Comparison of ENCODE assay signal across 8 mouse cellular contexts in genomic region chr17:34032174-34032632, GRCm38 (mm10). TPM values are rescaled to one million over a fixed set of nuclear protein-coding genes. Genes with fewer than 3 reads are reported as not detected.
DNase-seq lines count a peak whose midpoint lies in the region; ATAC-seq and TF ChIP-seq lines count a peak whose summit lies in the region.

No protein-coding gene starts in this region.

- H3K4me3 ChIP-seq in ES-E14 (ENCODE audit: insufficient read depth in 1 of 2, low read depth in 1 of 2, low read length in 2 of 2, poor library complexity in 1 of 2, severe bottlenecking in 1 of 2): peak overlapping the region; percentile 72 to 97
- H3K4me3 ChIP-seq in embryonic fibroblast, embryonic 13.5 days (ENCODE audit: insufficient read depth, low read length): peak overlapping the region; percentile 60
- H3K4me3 ChIP-seq in intestine, embryonic 14.5 days (ENCODE audit: low read depth, low read length): peak overlapping the region; percentile 96
- peak overlapping the region; percentile 76 for H3K4me3 ChIP-seq in lung, adult 2 months (replicated peaks; ENCODE audit: extremely low read depth, low read depth, low read length)
- H3K4me3 ChIP-seq in olfactory bulb, adult 2 months (ENCODE audit: insufficient read depth, low read depth, low read length): peak overlapping the region; percentile 59

- peak; percentile 77 for DNase-seq in cerebellum, adult 9-10 months
- no peak for DNase-seq in cerebellum, adult 8-10 months
- no peak for DNase-seq in ES-E14 (ENCODE audit: low read depth, low spot score)
- peak; percentile 69 for DNase-seq in intestine, embryonic 14.5 days (ENCODE audit: low spot score)
- DNase-seq in lung, adult 2 months: peak; percentile 72
- DNase-seq in cerebellum, postnatal 4 days (ENCODE audit: low spot score in 2 of 2): no peak

- no peak for TF ChIP-seq CTCF in embryonic fibroblast, embryonic 13.5 days (IDR thresholded peaks at IDR 0.05; ENCODE audit: borderline replicate concordance, insufficient read depth, low read length)
- TF ChIP-seq CTCF in lung, adult 2 months (IDR thresholded peaks at IDR 0.05; ENCODE audit: insufficient read depth, low read length): no peak
- no peak for TF ChIP-seq CTCF in olfactory bulb, adult 2 months (IDR thresholded peaks at IDR 0.05; ENCODE audit: insufficient read depth, low read depth, low read length)

- peak; percentile 11; the same call in 1 of the 2 replicates for ATAC-seq in intestine, embryonic 14.5 days (replicated peaks; ENCODE audit: low FRiP score, low TSS enrichment, low read depth)

- H3K27ac ChIP-seq in ES-E14 (ENCODE audit: insufficient read depth, low read depth, low read length, poor library complexity, severe bottlenecking): peak overlapping the region; percentile 70
- H3K27ac ChIP-seq in embryonic fibroblast, embryonic 13.5 days (ENCODE audit: insufficient read depth, low read length): peak overlapping the region; percentile 63; the same call in 1 of the 2 replicates
- H3K27ac ChIP-seq in intestine, embryonic 14.5 days (ENCODE audit: low read depth): peak overlapping the region; percentile 93
- peak overlapping the region; percentile 36; the same call in 1 of the 2 replicates for H3K27ac ChIP-seq in olfactory bulb, adult 2 months (ENCODE audit: insufficient read depth, low read depth, low read length)

- peak overlapping the region; percentile 84 for H3K9ac ChIP-seq in ES-E14 (ENCODE audit: insufficient read depth, low read depth, low read length, poor library complexity, severe bottlenecking)
- peak overlapping the region; percentile 93 for H3K9ac ChIP-seq in intestine, embryonic 14.5 days (ENCODE audit: low read length)

- H3K4me2 ChIP-seq in intestine, embryonic 14.5 days (ENCODE audit: low read length): peak overlapping the region; percentile 64

- H3K4me1 ChIP-seq in ES-E14 (ENCODE audit: control insufficient read depth in 2 of 2, insufficient read depth in 2 of 2, low read length in 2 of 2, poor library complexity in 1 of 2): peaks cover 5 to 13% of the 10 kb centered on the region in 2 experiments; a peak in 3 of 4 replicates
- peaks cover 18% of the 10 kb centered on the region for H3K4me1 ChIP-seq in embryonic fibroblast, embryonic 13.5 days (ENCODE audit: control insufficient read depth, insufficient read depth, low read length)
- peaks cover 36% of the 10 kb centered on the region for H3K4me1 ChIP-seq in intestine, embryonic 14.5 days (replicated peaks; ENCODE audit: control insufficient read depth, insufficient read depth, low read length)
- H3K4me1 ChIP-seq in lung, adult 2 months (ENCODE audit: control insufficient read depth, insufficient read depth, low read length): peaks cover 13% of the 10 kb centered on the region
- peaks cover 47% of the 10 kb centered on the region for H3K4me1 ChIP-seq in olfactory bulb, adult 2 months (ENCODE audit: control insufficient read depth, insufficient read depth, low read length)

- no peaks in the 10 kb centered on the region for H3K9me3 ChIP-seq in ES-E14 (ENCODE audit: control insufficient read depth, insufficient read depth, low read depth, low read length)
- H3K9me3 ChIP-seq in intestine, embryonic 14.5 days (ENCODE audit: control insufficient read depth, low read length): no peaks in the 10 kb centered on the region

- peaks cover 50% of the 10 kb centered on the region for H3K36me3 ChIP-seq in ES-E14 (ENCODE audit: control insufficient read depth, insufficient read depth, low read length, poor library complexity, severe bottlenecking)
- peaks cover 57% of the 10 kb centered on the region for H3K36me3 ChIP-seq in intestine, embryonic 14.5 days (ENCODE audit: control insufficient read depth, insufficient read depth, low read length)

- in situ Hi-C loops in ES-E14 (cut with MboI; ENCODE audit: low sequenced_read_pairs in 2 of 2, unreplicated experiment in 2 of 2): no loop called here

- WGBS in intestine, embryonic 14.5 days: under 1% methylated on average over 43 of the region's 48 CpGs
- WGBS in lung, adult 2 months: 1% methylated on average over 45 of the region's 48 CpGs
- under 1% methylated on average over 43 of the region's 48 CpGs for WGBS in olfactory bulb, adult 2 months

- no peaks in the 10 kb centered on the region for H3K27me3 ChIP-seq in intestine, embryonic 14.5 days (replicated peaks; ENCODE audit: control insufficient read depth, insufficient read depth, low read length)

- peak; percentile 70 for TF ChIP-seq POLR2A in embryonic fibroblast, embryonic 13.5 days (IDR thresholded peaks at IDR 0.05; ENCODE audit: low read depth, low read length)
- 0 out of 2 replicates have a peak, but pooled peaks have one; percentile 36 for TF ChIP-seq POLR2A in lung, adult 2 months (IDR thresholded peaks at IDR 0.05; ENCODE audit: borderline replicate concordance, extremely low read depth, low read depth, low read length)
- no peak for TF ChIP-seq POLR2A in olfactory bulb, adult 2 months (IDR thresholded peaks at IDR 0.05; ENCODE audit: insufficient read depth, low read depth, low read length)

TF ChIP-seq in ES-E14, 5 proteins besides CTCF, POLR2A, EP300 and RAD21:
- no peak for TF ChIP-seq CHD2 (IDR thresholded peaks at IDR 0.05; ENCODE audit: low read depth, low read length)
- no peak for TF ChIP-seq ZNF384 (IDR thresholded peaks at IDR 0.05; ENCODE audit: low read depth, low read length)
- no peak for TF ChIP-seq MAFK (IDR thresholded peaks at IDR 0.05; ENCODE audit: insufficient read depth, low read depth, low read length)
- no peak for TF ChIP-seq ZC3H11A (IDR thresholded peaks at IDR 0.05; ENCODE audit: borderline replicate concordance, low read depth, low read length)
- TF ChIP-seq HCFC1 (IDR thresholded peaks at IDR 0.05; ENCODE audit: borderline replicate concordance, insufficient read depth, low read length): no peak

RNA-seq across cellular contexts. Expression of gene Rxrb, which starts 0.6 kb away (rescaled TPM):
- 52.4 and 79.2 TPM in 2 replicates for total RNA-seq in ES-E14 (2012; rRNA removed)
- 24.8 and 26.1 TPM in 2 replicates for polyA plus RNA-seq in embryonic fibroblast, embryonic 13.5 days (2011; ENCODE audit: insufficient read length, low read depth, missing spikeins)
- polyA plus RNA-seq in intestine, embryonic 14.5 days (2014; fragmentation: Nextera tagmentation; extraction: Ambion mirVana): 21.5 and 28.5 TPM in 2 replicates
- 63.2 and 79.8 TPM in 2 replicates for polyA plus RNA-seq in lung, adult 2 months (2012; rRNA removed)
- not detected in 2 replicates for polyA plus RNA-seq in olfactory bulb, adult 2 months (2012; ENCODE audit: insufficient read depth, insufficient read length, low replicate concordance, missing spikeins)

RNA-seq across cellular contexts. Expression of gene Slc39a7, which starts 0.7 kb away (rescaled TPM):
- 253 and 394 TPM in 2 replicates for total RNA-seq in ES-E14 (2012; rRNA removed)
- 181 and 191 TPM in 2 replicates for polyA plus RNA-seq in embryonic fibroblast, embryonic 13.5 days (2011; ENCODE audit: insufficient read length, low read depth, missing spikeins)
- polyA plus RNA-seq in intestine, embryonic 14.5 days (2014; fragmentation: Nextera tagmentation; extraction: Ambion mirVana): 86.4 and 89.5 TPM in 2 replicates
- 161 and 183 TPM in 2 replicates for polyA plus RNA-seq in lung, adult 2 months (2012; rRNA removed)
- not detected in 2 replicates for polyA plus RNA-seq in olfactory bulb, adult 2 months (2012; ENCODE audit: insufficient read depth, insufficient read length, low replicate concordance, missing spikeins)

RNA-seq across cellular contexts. Expression of gene H2-Ke6, which starts 4.3 kb away (rescaled TPM):
- total RNA-seq in ES-E14 (2012; rRNA removed): 15.5 and 27.7 TPM in 2 replicates
- 16.7 and 16.9 TPM in 2 replicates for polyA plus RNA-seq in embryonic fibroblast, embryonic 13.5 days (2011; ENCODE audit: insufficient read length, low read depth, missing spikeins)
- 49.7 and 53.6 TPM in 2 replicates for polyA plus RNA-seq in intestine, embryonic 14.5 days (2014; fragmentation: Nextera tagmentation; extraction: Ambion mirVana)
- polyA plus RNA-seq in lung, adult 2 months (2012; rRNA removed): 91.2 and 130 TPM in 2 replicates
- not detected in 2 replicates for polyA plus RNA-seq in olfactory bulb, adult 2 months (2012; ENCODE audit: insufficient read depth, insufficient read length, low replicate concordance, missing spikeins)

RNA-seq across cellular contexts. Expression of gene Col11a2, which starts 7.0 kb away (rescaled TPM):
- total RNA-seq in ES-E14 (2012; rRNA removed): 1.3 and 1.4 TPM in 2 replicates
- polyA plus RNA-seq in embryonic fibroblast, embryonic 13.5 days (2011; ENCODE audit: insufficient read length, low read depth, missing spikeins): 0.37 and 0.45 TPM in 2 replicates
- 0.44 and 0.66 TPM in 2 replicates for polyA plus RNA-seq in intestine, embryonic 14.5 days (2014; fragmentation: Nextera tagmentation; extraction: Ambion mirVana)
- polyA plus RNA-seq in lung, adult 2 months (2012; rRNA removed): 1.0 and 1.3 TPM in 2 replicates
- polyA plus RNA-seq in olfactory bulb, adult 2 months (2012; ENCODE audit: insufficient read depth, insufficient read length, low replicate concordance, missing spikeins): not detected in 2 replicates

RNA-seq across cellular contexts. Expression of gene Ring1, which starts 7.7 kb away (rescaled TPM):
- 5.6 and 8.9 TPM in 2 replicates for total RNA-seq in ES-E14 (2012; rRNA removed)
- polyA plus RNA-seq in embryonic fibroblast, embryonic 13.5 days (2011; ENCODE audit: insufficient read length, low read depth, missing spikeins): 12.2 and 13.8 TPM in 2 replicates
- 4.4 and 5.9 TPM in 2 replicates for polyA plus RNA-seq in intestine, embryonic 14.5 days (2014; fragmentation: Nextera tagmentation; extraction: Ambion mirVana)
- 40.7 and 53.6 TPM in 2 replicates for polyA plus RNA-seq in lung, adult 2 months (2012; rRNA removed)
- polyA plus RNA-seq in olfactory bulb, adult 2 months (2012; ENCODE audit: insufficient read depth, insufficient read length, low replicate concordance, missing spikeins): not detected in 2 replicates

Comparison
In these comparisons a context has a peak if more than half of its experiments do, and no peak if none do; other contexts are left out.
1. DNase-seq: peak in cerebellum, adult 9-10 months (single experiment), intestine, embryonic 14.5 days (single experiment) and lung, adult 2 months (single experiment); none in cerebellum, adult 8-10 months (single experiment), ES-E14 (single experiment) and cerebellum, postnatal 4 days (0 of 2).
2. H3K27ac ChIP-seq: peak in every context shown above with its lines; median percentile 93 in intestine, embryonic 14.5 days; 70 in ES-E14; 63 in embryonic fibroblast, embryonic 13.5 days; 36 in olfactory bulb, adult 2 months.
3. Peak in every context shown above with its lines, with median percentiles within 50 percentile points of each other: H3K4me3 ChIP-seq.